Mouse (Mus musculus): ENCODE measurements around the gene Eif4g3. TPM values are rescaled to one million over a fixed set of nuclear protein-coding genes. Genes with fewer than 3 reads are reported as not detected.

The Eif4g3 gene
- polyA plus RNA-seq, 1 experiment from 2014 or later = 27.7 TPM

DNA sequence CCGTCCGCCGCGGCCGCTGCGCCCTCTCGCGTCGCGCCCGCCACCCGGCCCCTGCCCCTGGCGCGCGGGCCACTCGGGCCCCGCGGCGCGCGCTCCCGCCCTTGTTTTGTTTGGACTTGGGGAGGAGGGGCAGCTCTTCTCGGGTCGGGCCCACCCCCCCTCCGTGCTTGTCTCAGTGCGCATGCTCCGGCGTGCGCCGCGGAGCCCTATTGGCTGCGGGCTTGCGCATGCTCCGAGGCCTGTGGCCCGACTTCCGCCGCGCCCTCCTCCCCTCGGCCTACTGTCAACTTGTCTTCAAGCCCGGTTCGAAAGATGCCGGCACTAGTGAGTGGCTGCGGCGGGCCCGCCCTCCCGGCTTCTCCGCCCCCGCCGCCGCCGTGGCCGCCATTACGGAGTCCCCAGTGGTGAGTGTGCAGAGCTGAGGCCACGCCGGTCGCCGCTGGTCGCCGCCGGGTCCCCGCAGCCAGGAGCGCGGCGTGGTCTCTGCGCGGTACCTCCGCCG, 224.1 kb downstream of the Eif4g3 start:
- peak overlapping the region; percentile 77 for H3K4me2 ChIP-seq
- WGBS = under 1% methylated on average over 54 of the region's 68 CpGs
- no peaks in the 10 kb centered on the region for H3K9me3 ChIP-seq
- peaks cover 30% of the 10 kb centered on the region for H3K4me1 ChIP-seq
- H3K27ac ChIP-seq = peak overlapping the region; percentile 99
- no peaks in the 10 kb centered on the region for H3K27me3 ChIP-seq (replicated peaks)
- peak overlapping the region; percentile 94 for H3K9ac ChIP-seq
- peak; percentile 97 for ATAC-seq (ENCODE audit: insufficient read depth, low FRiP score, low read depth)
- H3K4me3 ChIP-seq (replicated peaks) = peak overlapping the region; percentile 97
- H3K36me3 ChIP-seq = peaks cover under 1% of the 10 kb centered on the region; the same call in 1 of the 2 replicates

GRCm38 (mm10) chr4:138217441-138217840, 224.6 kb downstream of the Eif4g3 start:
- peak overlapping the region; percentile 97 for H3K4me3 ChIP-seq (replicated peaks)
- peak; percentile 23 for ATAC-seq (ENCODE audit: insufficient read depth, low FRiP score, low read depth)
- H3K9ac ChIP-seq = peak overlapping the region; percentile 88
- under 1% methylated on average over 36 of the region's 36 CpGs for WGBS
- H3K4me2 ChIP-seq = peak overlapping the region; percentile 63
- H3K27ac ChIP-seq = peak overlapping the region; percentile 86
- peaks cover 5% of the 10 kb centered on the region; the same call in 1 of the 2 replicates for H3K36me3 ChIP-seq
- H3K27me3 ChIP-seq (replicated peaks) = no peaks in the 10 kb centered on the region
- no peaks in the 10 kb centered on the region for H3K9me3 ChIP-seq
- H3K4me1 ChIP-seq = peaks cover 30% of the 10 kb centered on the region

DNA sequence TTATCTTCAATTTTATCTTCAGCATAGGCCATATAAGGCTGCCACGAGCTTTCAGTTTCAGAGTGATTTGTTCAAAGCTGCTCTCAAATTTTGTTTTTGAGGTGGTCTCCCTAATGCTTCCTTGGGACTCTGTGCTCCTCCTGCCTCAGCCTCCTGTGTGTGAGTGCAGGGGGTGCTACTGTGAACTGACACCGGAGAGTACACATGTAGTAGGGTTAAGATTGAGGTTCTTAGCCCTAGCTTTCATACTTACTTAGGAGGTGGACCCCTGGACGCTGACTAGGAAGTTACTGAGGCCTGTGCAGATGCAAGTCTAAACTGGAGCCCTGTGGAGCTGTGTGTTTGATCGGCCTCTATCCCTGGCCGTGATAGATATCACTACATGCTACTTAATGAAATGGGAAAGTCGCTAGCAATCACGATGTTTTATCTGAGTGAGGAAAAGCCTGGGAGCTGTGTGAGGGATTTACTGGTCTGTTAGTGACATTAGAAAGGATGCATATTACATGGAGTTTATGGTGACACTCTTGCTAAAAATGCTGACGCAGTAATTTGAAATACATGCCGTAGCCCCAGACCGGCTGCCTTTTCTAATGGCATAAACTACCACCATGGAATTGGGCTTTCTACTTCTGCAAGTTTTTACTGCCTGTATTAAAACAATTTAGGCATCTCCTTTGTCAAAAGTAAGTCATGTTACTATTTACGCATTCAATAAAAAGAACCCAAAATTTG, 225.3 kb downstream of the Eif4g3 start:
- H3K27ac ChIP-seq = peak overlapping the region; percentile 86; the same call in 1 of the 2 replicates
- H3K27me3 ChIP-seq (replicated peaks) = no peaks in the 10 kb centered on the region
- peaks cover 30% of the 10 kb centered on the region for H3K4me1 ChIP-seq
- no peaks in the 10 kb centered on the region for H3K9me3 ChIP-seq
- peaks cover 9% of the 10 kb centered on the region; the same call in 1 of the 2 replicates for H3K36me3 ChIP-seq
- peak overlapping the region; percentile 63 for H3K4me2 ChIP-seq
- peak overlapping the region; percentile 88 for H3K9ac ChIP-seq
- ATAC-seq (ENCODE audit: insufficient read depth, low FRiP score, low read depth) = no peak
- WGBS = 70% methylated on average over 11 of the region's 11 CpGs
- H3K4me3 ChIP-seq (replicated peaks) = peak overlapping the region; percentile 97

DNA sequence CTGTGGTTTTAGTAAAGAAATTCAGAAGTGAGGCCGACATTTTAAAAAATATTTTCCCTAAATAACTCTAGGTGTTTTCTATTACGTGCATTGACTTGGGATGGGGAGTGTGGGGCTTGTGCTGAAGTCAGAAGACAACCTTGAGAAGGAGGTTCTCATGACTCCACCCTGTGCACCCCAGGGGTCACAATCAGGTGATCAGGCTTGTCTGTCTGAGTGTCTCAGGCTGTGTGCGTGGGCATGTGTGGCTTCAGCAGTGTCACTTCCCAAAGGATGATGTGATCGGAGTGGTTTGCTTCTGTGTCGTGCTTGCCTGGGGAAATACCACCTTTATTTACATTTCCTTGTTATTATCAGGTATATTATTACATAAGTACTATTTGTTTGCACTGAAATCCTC, 226.5 kb downstream of the Eif4g3 start:
- H3K4me1 ChIP-seq = peaks cover 27% of the 10 kb centered on the region
- H3K27me3 ChIP-seq (replicated peaks) = no peaks in the 10 kb centered on the region
- H3K9ac ChIP-seq = no peak overlapping the region
- H3K9me3 ChIP-seq = no peaks in the 10 kb centered on the region
- WGBS = 76% methylated on average over 5 of the region's 5 CpGs
- peaks cover 21% of the 10 kb centered on the region for H3K36me3 ChIP-seq
- H3K4me2 ChIP-seq = no peak overlapping the region
- no peak overlapping the region for H3K27ac ChIP-seq
- ATAC-seq (ENCODE audit: insufficient read depth, low FRiP score, low read depth) = no peak
- H3K4me3 ChIP-seq (replicated peaks) = no peak overlapping the region

- no peak overlapping the region for H3K4me3 ChIP-seq (replicated peaks)
- peaks cover 30% of the 10 kb centered on the region for H3K36me3 ChIP-seq
- H3K4me2 ChIP-seq = no peak overlapping the region
Observed at GRCm38 (mm10) chr4:138220761-138221160, 227.9 kb downstream of the Eif4g3 start.

DNA sequence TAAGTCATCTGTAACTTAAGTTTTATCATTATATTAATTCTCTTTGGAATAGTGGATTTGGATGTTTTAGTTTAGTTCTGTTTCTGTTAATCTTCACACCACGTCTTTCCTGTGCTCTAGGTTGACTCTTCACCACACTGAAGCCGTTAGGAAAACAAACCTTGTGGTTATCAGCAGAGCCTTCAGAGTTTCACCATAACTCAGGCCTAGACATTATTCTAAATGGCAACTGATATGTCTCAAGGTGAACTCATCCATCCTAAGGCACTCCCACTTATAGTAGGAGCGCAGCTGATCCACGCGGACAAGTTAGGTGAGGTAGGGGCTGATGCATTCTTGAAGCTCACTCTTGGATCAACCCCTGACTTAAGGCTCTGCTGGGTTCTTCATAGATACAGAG, 228.6 kb downstream of the Eif4g3 start:
- no peak for ATAC-seq (ENCODE audit: insufficient read depth, low FRiP score, low read depth)
- H3K4me1 ChIP-seq = peaks cover 22% of the 10 kb centered on the region
- peaks cover 35% of the 10 kb centered on the region for H3K36me3 ChIP-seq
- no peak overlapping the region for H3K27ac ChIP-seq
- H3K9ac ChIP-seq = no peak overlapping the region
- no peaks in the 10 kb centered on the region for H3K9me3 ChIP-seq
- H3K27me3 ChIP-seq (replicated peaks) = no peaks in the 10 kb centered on the region
- H3K4me3 ChIP-seq (replicated peaks) = no peak overlapping the region
- 78% methylated on average over 5 of the region's 5 CpGs for WGBS
- H3K4me2 ChIP-seq = no peak overlapping the region

More at GRCm38 (mm10) chr4:138220761-138221160, 227.9 kb downstream of the Eif4g3 start:
- 70% methylated on average over 7 of the region's 7 CpGs for WGBS
- Histone ChIP-seq H3K4me1 (peaks cover 25% of the 10 kb centered on the region), H3K27ac (no peak overlapping the region), H3K9me3 (no peaks in the 10 kb centered on the region), H3K27me3 (replicated peaks) (no peaks in the 10 kb centered on the region), H3K9ac (no peak overlapping the region)
- ATAC-seq (ENCODE audit: insufficient read depth, low FRiP score, low read depth) = no peak

DNA sequence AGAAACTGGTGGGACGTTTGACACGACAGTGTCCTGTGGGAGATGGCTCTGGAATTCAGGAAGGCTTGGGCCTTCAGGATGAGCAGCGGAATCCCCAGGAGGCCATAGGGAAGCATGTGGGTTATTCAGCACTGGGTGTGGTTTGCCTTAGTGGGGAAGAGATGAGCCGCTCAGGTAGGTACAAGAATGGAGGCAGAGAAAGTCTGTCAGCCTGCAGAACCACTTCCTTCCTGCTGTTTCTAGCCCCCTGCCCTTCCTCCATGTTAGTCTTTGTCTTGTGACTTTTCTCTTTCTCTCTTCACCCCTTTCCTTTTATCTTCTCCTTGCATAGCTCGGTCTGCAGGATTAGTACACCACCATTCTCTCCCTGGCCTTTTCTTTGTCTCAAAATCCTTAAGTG, 229.6 kb downstream of the Eif4g3 start:
- Histone ChIP-seq H3K9ac (no peak overlapping the region), H3K9me3 (no peaks in the 10 kb centered on the region), H3K27me3 (replicated peaks) (no peaks in the 10 kb centered on the region), H3K27ac (no peak overlapping the region), H3K4me3 (replicated peaks) (no peak overlapping the region), H3K4me1 (peaks cover 22% of the 10 kb centered on the region), H3K4me2 (no peak overlapping the region), H3K36me3 (peaks cover 39% of the 10 kb centered on the region)
- WGBS = 83% methylated on average over 5 of the region's 5 CpGs
- no peak for ATAC-seq (ENCODE audit: insufficient read depth, low FRiP score, low read depth)

DNA sequence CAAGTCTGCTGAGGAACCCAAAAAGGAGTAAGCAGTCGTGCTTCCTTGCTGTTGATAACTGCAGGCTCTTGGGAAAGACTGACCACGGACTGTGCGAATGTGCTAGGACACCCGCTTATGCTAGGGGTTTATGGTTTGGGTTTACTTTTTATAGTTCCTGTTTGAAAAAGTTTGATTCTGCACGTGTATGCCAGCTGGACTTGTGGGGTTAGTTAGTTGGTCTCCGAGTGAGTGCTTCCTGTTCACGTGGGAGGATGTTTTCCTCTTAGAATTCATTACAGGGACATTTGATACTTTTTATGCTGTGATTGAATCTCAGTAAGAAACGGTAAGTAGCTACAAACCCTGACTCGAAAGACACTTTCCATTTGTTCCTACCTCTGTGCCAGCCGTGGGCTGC, 230.8 kb downstream of the Eif4g3 start:
- Histone ChIP-seq H3K9ac (no peak overlapping the region), H3K9me3 (no peaks in the 10 kb centered on the region), H3K27ac (no peak overlapping the region), H3K27me3 (replicated peaks) (no peaks in the 10 kb centered on the region), H3K4me2 (no peak overlapping the region), H3K36me3 (peaks cover 50% of the 10 kb centered on the region), H3K4me3 (replicated peaks) (no peak overlapping the region), H3K4me1 (peaks cover 17% of the 10 kb centered on the region)
- WGBS = 75% methylated on average over 10 of the region's 10 CpGs
- no peak for ATAC-seq (ENCODE audit: insufficient read depth, low FRiP score, low read depth)

DNA sequence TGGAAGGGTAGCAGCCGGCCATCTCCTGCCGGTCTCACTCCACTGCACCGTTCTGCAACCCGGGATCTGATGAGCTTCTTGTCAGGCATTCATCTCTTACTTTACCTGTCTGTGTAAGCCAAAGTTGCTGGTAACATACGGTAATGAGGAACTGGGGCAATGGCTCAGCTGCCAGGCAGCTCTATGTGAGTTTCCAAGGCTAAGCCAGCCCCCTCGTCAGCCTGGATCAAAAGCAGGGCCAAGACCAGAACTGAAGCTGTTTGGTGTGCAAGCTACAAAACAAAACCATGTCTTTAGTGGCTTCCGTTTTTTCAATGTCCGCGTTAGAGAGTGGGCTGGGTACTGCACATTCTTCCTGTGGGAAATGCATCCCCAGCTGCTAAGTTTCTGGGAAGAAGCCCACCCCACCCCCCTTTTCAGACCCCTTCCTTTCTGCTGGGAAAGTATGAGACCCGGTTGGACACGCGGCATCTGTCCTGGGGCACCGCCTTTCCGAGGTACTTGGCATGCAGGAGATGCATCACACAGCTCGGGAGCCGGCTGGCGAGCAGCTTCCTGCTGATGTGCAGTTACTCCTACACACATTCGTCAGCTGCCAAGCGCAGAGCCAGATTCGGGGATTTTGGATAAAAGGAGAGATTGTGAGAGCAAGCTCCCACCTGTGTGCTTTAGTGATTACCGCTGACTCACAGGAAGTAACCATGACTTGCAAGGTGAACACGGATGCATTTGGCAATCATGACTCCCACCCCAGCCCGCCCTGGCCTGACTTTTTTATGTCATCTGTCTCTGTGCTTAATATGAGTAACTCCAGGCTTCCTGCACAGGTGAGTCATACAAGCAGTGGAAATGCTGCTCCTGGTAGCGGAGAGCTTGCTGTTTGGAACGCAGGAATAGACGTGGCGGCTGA, 254.2 kb downstream of the Eif4g3 start:
- no peak overlapping the region for H3K27ac ChIP-seq
- H3K27me3 ChIP-seq (replicated peaks) = peaks cover 25% of the 10 kb centered on the region
- H3K9me3 ChIP-seq = no peaks in the 10 kb centered on the region
- peaks cover 28% of the 10 kb centered on the region for H3K4me1 ChIP-seq
- no peak overlapping the region for H3K9ac ChIP-seq
- ATAC-seq (ENCODE audit: insufficient read depth, low FRiP score, low read depth) = no peak
- H3K36me3 ChIP-seq = peaks cover 29% of the 10 kb centered on the region
- H3K4me2 ChIP-seq = no peak overlapping the region
- WGBS = 62% methylated on average over 27 of the region's 27 CpGs
- H3K4me3 ChIP-seq (replicated peaks) = no peak overlapping the region

DNA sequence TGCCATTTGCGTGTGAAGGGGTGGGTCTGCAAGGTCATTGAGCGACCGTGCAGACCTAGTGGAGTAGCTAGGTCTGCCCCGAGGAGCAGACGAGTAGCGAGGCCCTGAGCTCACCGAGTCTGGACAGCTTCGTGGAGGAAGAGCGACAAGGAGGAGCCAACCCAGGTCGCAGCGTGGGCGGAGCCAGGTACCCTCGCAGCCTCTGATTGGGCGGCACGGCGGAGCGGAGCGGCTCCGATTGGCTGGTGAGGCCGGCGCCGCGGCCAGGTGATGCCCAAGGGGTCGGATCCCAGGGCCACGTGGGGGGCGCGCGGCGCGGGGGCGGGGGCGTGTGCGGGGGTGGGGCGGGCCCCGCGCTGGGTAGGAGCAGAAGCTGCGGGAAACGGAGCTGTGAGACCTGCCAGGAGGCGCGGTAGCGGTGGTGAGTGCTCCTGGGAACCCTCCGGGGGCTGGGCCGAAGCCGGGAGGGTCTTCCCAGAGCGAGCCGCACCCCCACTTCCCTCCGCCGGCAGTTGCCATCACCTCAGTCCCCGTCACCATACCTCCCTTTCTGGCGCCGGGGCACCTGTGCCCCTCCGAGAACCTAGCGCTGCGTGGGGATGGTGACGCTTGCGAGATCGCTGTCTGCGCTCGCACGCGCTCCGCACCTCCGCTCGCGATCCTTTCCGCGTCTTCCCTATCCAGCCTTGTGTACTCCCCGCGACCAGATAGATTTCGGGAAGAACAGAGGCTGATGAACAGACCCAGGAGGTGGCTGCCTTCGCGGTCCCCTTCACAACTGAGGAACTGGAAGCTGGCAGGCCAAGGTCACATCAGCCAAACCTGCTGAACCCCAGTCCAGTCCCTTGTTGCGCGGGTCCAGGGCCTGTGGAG, 257.5 kb downstream of the Eif4g3 start, which contains the start of the genes Sh2d5 and Kif17:
Gene Sh2d5, plus strand, starts transcription at position 316 of the 873 bp plus-strand sequence.
Gene Kif17, plus strand, starts transcription at position 348 of the 873 bp plus-strand sequence.
- Histone ChIP-seq H3K4me1 (peaks cover 32% of the 10 kb centered on the region), H3K36me3 (no peaks in the 10 kb centered on the region), H3K4me2 (peak within 1 kb of the TSS; percentile 99), H3K27ac (no peak within 1 kb of the TSS), H3K9ac (peak within 1 kb of the TSS; percentile 12; the same call in 1 of the 2 replicates), H3K4me3 (replicated peaks) (peak within 1 kb of the TSS; percentile 48), H3K27me3 (replicated peaks) (peaks cover 33% of the 10 kb centered on the region), H3K9me3 (no peaks in the 10 kb centered on the region)
- peak; percentile 83 for ATAC-seq (ENCODE audit: insufficient read depth, low FRiP score, low read depth)
- WGBS = under 1% methylated on average over 59 of the region's 74 CpGs

DNA sequence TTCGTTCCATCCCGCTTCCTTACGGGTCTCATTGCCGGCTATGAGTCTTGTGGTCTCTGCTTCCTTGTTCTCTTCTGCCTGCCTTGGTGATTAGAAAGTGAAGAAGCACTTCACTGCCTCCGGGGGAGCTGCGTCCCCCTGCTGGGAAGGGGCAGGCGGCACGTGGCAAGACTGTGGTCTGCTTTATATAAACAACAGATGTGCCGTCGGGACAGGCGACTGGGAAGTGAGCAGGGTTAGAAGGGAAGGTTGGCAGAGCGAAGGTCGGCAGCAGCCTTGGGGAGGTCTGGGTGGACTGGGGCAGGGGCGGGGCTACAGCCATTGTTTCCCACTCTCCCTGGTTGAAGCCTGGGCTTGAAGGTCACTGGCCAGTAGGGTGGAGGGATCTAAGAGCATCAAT, 259.0 kb downstream of the Eif4g3 start:
- Histone ChIP-seq H3K27ac (no peak overlapping the region), H3K27me3 (replicated peaks) (peaks cover 33% of the 10 kb centered on the region), H3K36me3 (no peaks in the 10 kb centered on the region), H3K9me3 (no peaks in the 10 kb centered on the region), H3K4me2 (peak overlapping the region; percentile 49), H3K4me1 (peaks cover 32% of the 10 kb centered on the region), H3K4me3 (replicated peaks) (peak overlapping the region; percentile 15), H3K9ac (no peak overlapping the region)
- 1% methylated on average over 14 of the region's 14 CpGs for WGBS
- no peak for ATAC-seq (ENCODE audit: insufficient read depth, low FRiP score, low read depth)
